Mouse (Mus musculus): ENCODE measurements at regions not wholly inside any gene's neighbourhood (a gene's known extent, or its start where the extent isn't known, plus 50 kb on each side); places are given as distances from the start of the nearest gene placed in this dataset.
"Not testable (repeated sequence)": the region's sequence is repeated elsewhere in the genome, so short reads cannot be mapped to it uniquely, and the experiment has no call there.

- DNase-seq (ENCODE audit: extremely low spot score in 1 of 2, low spot score in 1 of 2): peak in 1 of 2 experiments; percentile 8
These were observed 237.0 kb downstream of the Impad1 start for GRCm38 (mm10) chr4:4556126-4556525.

- no peak for DNase-seq (ENCODE audit: extremely low spot score in 1 of 2, low spot score in 1 of 2)
These were observed 242.9 kb downstream of the Impad1 start for GRCm38 (mm10) chr4:4550301-4550700.

GRCm38 (mm10) chr4:4549893-4550292 is 243.3 kb downstream of the Impad1 start:
- DNase-seq (ENCODE audit: extremely low spot score in 1 of 2, low spot score in 1 of 2): no peak

- DNase-seq (ENCODE audit: extremely low spot score in 1 of 2, low spot score in 1 of 2): no peak
These were observed 255.9 kb downstream of the Impad1 start for GRCm38 (mm10) chr4:4537172-4537753.

- DNase-seq (ENCODE audit: extremely low spot score in 1 of 2, low spot score in 1 of 2): no peak
These were observed 261.0 kb downstream of the Impad1 start for GRCm38 (mm10) chr4:4532196-4532595.

- DNase-seq (ENCODE audit: extremely low spot score in 1 of 2, low spot score in 1 of 2): no peak
These were observed 264.8 kb downstream of the Impad1 start for GRCm38 (mm10) chr4:4528311-4528710.

GRCm38 (mm10) chr4:4521757-4522156 is 271.4 kb downstream of the Impad1 start:
- no peak for DNase-seq (ENCODE audit: extremely low spot score in 1 of 2, low spot score in 1 of 2)

GRCm38 (mm10) chr4:4518741-4519140 is 274.4 kb downstream of the Impad1 start:
- no peak for DNase-seq (ENCODE audit: extremely low spot score in 1 of 2, low spot score in 1 of 2)

- no peak for DNase-seq (ENCODE audit: extremely low spot score in 1 of 2, low spot score in 1 of 2)
These were observed 279.8 kb downstream of the Impad1 start for GRCm38 (mm10) chr4:4513351-4513750.

- no peak for DNase-seq (ENCODE audit: extremely low spot score in 1 of 2, low spot score in 1 of 2)
These were observed 282.8 kb downstream of the Impad1 start for GRCm38 (mm10) chr4:4510180-4510920.

GRCm38 (mm10) chr4:4509296-4509695 is 283.9 kb downstream of the Impad1 start:
- no peak for DNase-seq (ENCODE audit: extremely low spot score in 1 of 2, low spot score in 1 of 2)

- DNase-seq (ENCODE audit: extremely low spot score in 1 of 2, low spot score in 1 of 2): no peak
These were observed 296.0 kb downstream of the Impad1 start for GRCm38 (mm10) chr4:4497199-4497598.

GRCm38 (mm10) chr4:4496181-4496580 is 297.0 kb downstream of the Impad1 start:
- no peak for DNase-seq (ENCODE audit: extremely low spot score in 1 of 2, low spot score in 1 of 2)

- no peak for DNase-seq (ENCODE audit: extremely low spot score in 1 of 2, low spot score in 1 of 2)
These were observed 327.9 kb downstream of the Impad1 start for GRCm38 (mm10) chr4:4465169-4465714.

GRCm38 (mm10) chr4:4464130-4464700 is 328.9 kb downstream of the Impad1 start:
- DNase-seq (ENCODE audit: extremely low spot score in 1 of 2, low spot score in 1 of 2): no peak

GRCm38 (mm10) chr4:4459258-4459657 is 333.9 kb downstream of the Impad1 start:
- DNase-seq (ENCODE audit: extremely low spot score in 1 of 2, low spot score in 1 of 2): no peak

GRCm38 (mm10) chr4:4450104-4450503 is 343.1 kb downstream of the Impad1 start:
- DNase-seq (ENCODE audit: extremely low spot score in 1 of 2, low spot score in 1 of 2): no peak

GRCm38 (mm10) chr4:4442650-4443049 is 350.5 kb downstream of the Impad1 start:
- no peak for DNase-seq (ENCODE audit: extremely low spot score in 1 of 2, low spot score in 1 of 2)

- no peak for DNase-seq (ENCODE audit: extremely low spot score in 1 of 2, low spot score in 1 of 2)
These were observed 355.6 kb downstream of the Impad1 start for GRCm38 (mm10) chr4:4437559-4437958.

- not testable (repeated sequence) for DNase-seq (ENCODE audit: extremely low spot score in 1 of 2, low spot score in 1 of 2)
These were observed 347.2 kb upstream of the Sdr16c6 start for GRCm38 (mm10) chr4:4424526-4424925.

GRCm38 (mm10) chr4:4403812-4404211 is 326.5 kb upstream of the Sdr16c6 start:
- no peak for DNase-seq (ENCODE audit: extremely low spot score in 1 of 2, low spot score in 1 of 2)

GRCm38 (mm10) chr4:4397410-4397809 is 320.1 kb upstream of the Sdr16c6 start:
- no peak for DNase-seq (ENCODE audit: extremely low spot score in 1 of 2, low spot score in 1 of 2)

Measured in layer of hippocampus, postnatal 25 days (tissue).